Mouse (Mus musculus): ENCODE data around the gene Adgrl1.

Adgrl1 gene

GRCm38 (mm10) chr8:83990170-83990569, 90.3 kb downstream of the Adgrl1 start:
- in situ Hi-C loops (cut with MboI, MseI) = no loop called here

Measured in T-helper 2 cell (primary cell).